Mouse (Mus musculus) neural tube, postnatal 0 days (tissue): ENCODE measurements around the gene Slfn1. TPM values are rescaled to one million over a fixed set of nuclear protein-coding genes. Genes with fewer than 3 reads are reported as not detected.

Experiments
- polyA plus RNA-seq: library from polyadenylated mRNA; unstranded; fragments of >200 nt; fragmentation: Nextera tagmentation; extraction: Ambion mirVana; gene quantifications from 2 replicates; pipeline ENCODE4 v1.2.1, GENCODE M21; 2015

Slfn1 gene
- polyA plus RNA-seq, result 0.13 TPM in 1 of 2 replicates, not detected in the other

GRCm38 (mm10) chr11:83116597-83117227, at the start of gene Slfn1:
TSS of gene Slfn1 (plus strand) at chr11:83116849.

Other genes with a start within 250 kb of the Slfn1 start
- gene Rffl, start 245.6 kb upstream of the Slfn1 start, polyA plus RNA-seq, result 3.2 and 4.4 TPM in 2 replicates
- 10.1 and 10.7 TPM in 2 replicates for gene Rad51d, start 226.2 kb upstream of the Slfn1 start, polyA plus RNA-seq
- 0.18 and 0.51 TPM in 2 replicates for gene Fndc8, start 224.7 kb upstream of the Slfn1 start, polyA plus RNA-seq
- gene Nle1, start 208.4 kb upstream of the Slfn1 start, polyA plus RNA-seq, result 24.9 and 25.3 TPM in 2 replicates
- gene Unc45b, start 206.3 kb upstream of the Slfn1 start, polyA plus RNA-seq, result 1.9 and 2.0 TPM in 2 replicates
- gene Slfn5, start 165.5 kb upstream of the Slfn1 start, polyA plus RNA-seq, result 2.7 and 3.5 TPM in 2 replicates
- gene Slfn9, start 125.0 kb upstream of the Slfn1 start, polyA plus RNA-seq, result 1.3 and 1.7 TPM in 2 replicates
- 0.31 and 0.41 TPM in 2 replicates for gene Slfn8, start 96.0 kb upstream of the Slfn1 start, polyA plus RNA-seq
- gene Slfn2, start 51.7 kb upstream of the Slfn1 start, polyA plus RNA-seq, result 3.1 and 3.2 TPM in 2 replicates
- 0.09 and 0.22 TPM in 2 replicates for gene Slfn4, start 58.3 kb downstream of the Slfn1 start, polyA plus RNA-seq
- 0.11 and 0.21 TPM in 2 replicates for gene Slfn3, start 74.5 kb downstream of the Slfn1 start, polyA plus RNA-seq
- not detected in 2 replicates for gene Slfn14, start 169.9 kb downstream of the Slfn1 start, polyA plus RNA-seq
- 71.7 and 77.4 TPM in 2 replicates for gene Ap2b1, start 182.2 kb downstream of the Slfn1 start, polyA plus RNA-seq
- gene Pex12, start 185.7 kb downstream of the Slfn1 start, polyA plus RNA-seq, result 11.0 and 11.5 TPM in 2 replicates